Mouse (Mus musculus) hindbrain, embryonic 11.5 days (tissue): Measurements from ENCODE around the gene Ncapd2. TPM values are rescaled to one million over a fixed set of nuclear protein-coding genes. Genes with fewer than 3 reads are reported as not detected.

Source experiments
- ATAC-seq: fragments of 200-750 bp; cut with Nextera tagmentation; 2 replicates; pipeline ENCODE4 v1.8.0; 2017; ENCODE audit warnings: mild to moderate bottlenecking, moderate TSS enrichment, moderate library complexity; ENCODE audit not compliant: low FRiP score
- DNase-seq: peaks from one replicate; pipeline ENCODE4 v3.0.0-alpha.2; 2015; ENCODE audit warnings: low spot score
- H3K27ac ChIP-seq: fragments of 300-500 bp; sonication (generic); 2 replicates; pipeline ENCODE4 v1.5.1; 2014; ENCODE audit warnings: mild to moderate bottlenecking, low read depth, low read length
- H3K27me3 ChIP-seq: fragments of 300-500 bp; sonication (generic); 2 replicates; pipeline ENCODE4 v1.6.1; 2014; ENCODE audit warnings: mild to moderate bottlenecking, low read length, moderate library complexity, mixed read lengths; ENCODE audit not compliant: control insufficient read depth, insufficient read depth
- H3K36me3 ChIP-seq: fragments of 300-500 bp; sonication (generic); 2 replicates; pipeline ENCODE4 v1.6.1; 2014; ENCODE audit warnings: mild to moderate bottlenecking, low read length, moderate library complexity, mixed read lengths; ENCODE audit not compliant: control insufficient read depth, insufficient read depth
- H3K4me1 ChIP-seq: fragments of 300-500 bp; sonication (generic); replicated peaks from 2 replicates; pipeline ENCODE4 v1.6.1; 2014; ENCODE audit warnings: low read length, mixed read lengths; ENCODE audit not compliant: control insufficient read depth, insufficient read depth
- H3K4me2 ChIP-seq: fragments of 300-500 bp; sonication (generic); replicated peaks from 2 replicates; pipeline ENCODE4 v1.6.1; 2014; ENCODE audit warnings: mild to moderate bottlenecking, low read depth, low read length
- H3K4me3 ChIP-seq: fragments of 300-500 bp; sonication (generic); 2 replicates; pipeline ENCODE4 v1.5.1; 2014; ENCODE audit warnings: low read depth, low read length
- H3K9ac ChIP-seq: fragments of 300-500 bp; sonication (generic); 2 replicates; pipeline ENCODE4 v1.6.1; 2014; ENCODE audit warnings: low read depth, low read length
- H3K9me3 ChIP-seq: fragments of 300-500 bp; sonication (generic); 2 replicates; pipeline ENCODE4 v1.6.1; 2016; ENCODE audit warnings: low read length; ENCODE audit not compliant: control insufficient read depth
- WGBS: fragments of 180-500 bp; shearing (Covaris S2); extraction: QIAGEN DNeasy Blood & Tissue Kit; methylation state at CpG from one replicate; pipeline ENCODE4 v1.1.7; 2014; 5-methylcytosine and 5-hydroxymethylcytosine counted together
- polyA plus RNA-seq: library from polyadenylated mRNA; unstranded; fragments of >200 nt; fragmentation: Nextera tagmentation; extraction: Ambion mirVana; gene quantifications from 2 replicates; pipeline ENCODE4 v1.2.1, GENCODE M21; 2014

The Ncapd2 gene
- polyA plus RNA-seq, 1 experiment from 2014 or later: 110 TPM

DNA sequence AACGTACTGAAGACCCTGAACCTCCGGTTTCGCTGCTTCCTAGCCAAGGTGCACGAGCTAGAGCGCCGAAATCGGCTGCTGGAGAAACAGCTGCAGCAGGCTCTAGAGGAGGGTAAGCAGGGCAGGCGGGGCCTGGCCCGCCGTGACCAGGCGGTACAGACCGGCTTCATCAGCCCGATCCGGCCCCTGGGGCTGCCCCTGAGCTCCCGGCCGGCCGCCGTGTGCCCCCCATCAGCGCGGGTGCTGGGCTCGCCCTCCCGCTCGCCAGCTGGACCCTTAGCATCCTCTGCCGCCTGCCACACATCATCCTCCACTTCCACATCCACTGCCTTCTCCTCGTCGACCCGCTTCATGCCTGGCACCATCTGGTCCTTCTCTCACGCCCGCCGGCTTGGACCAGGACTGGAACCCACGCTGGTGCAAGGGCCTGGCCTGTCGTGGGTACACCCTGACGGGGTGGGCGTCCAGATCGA lies 46.0 kb downstream of the Ncapd2 start:
- 1% methylated on average over 33 of the region's 35 CpGs for WGBS
- ATAC-seq (peak; percentile 81), DNase-seq (no peak)
- H3K4me2 ChIP-seq: peak overlapping the region; percentile 91
- no peaks in the 10 kb centered on the region for H3K27me3 ChIP-seq
- peak overlapping the region; percentile 62 for H3K4me3 ChIP-seq
- H3K9ac ChIP-seq: peak overlapping the region; percentile 84
- peaks cover 10% of the 10 kb centered on the region; the same call in 1 of the 2 replicates for H3K4me1 ChIP-seq
- H3K27ac ChIP-seq: peak overlapping the region; percentile 87
- H3K36me3 ChIP-seq: no peaks in the 10 kb centered on the region
- H3K9me3 ChIP-seq: no peaks in the 10 kb centered on the region

DNA sequence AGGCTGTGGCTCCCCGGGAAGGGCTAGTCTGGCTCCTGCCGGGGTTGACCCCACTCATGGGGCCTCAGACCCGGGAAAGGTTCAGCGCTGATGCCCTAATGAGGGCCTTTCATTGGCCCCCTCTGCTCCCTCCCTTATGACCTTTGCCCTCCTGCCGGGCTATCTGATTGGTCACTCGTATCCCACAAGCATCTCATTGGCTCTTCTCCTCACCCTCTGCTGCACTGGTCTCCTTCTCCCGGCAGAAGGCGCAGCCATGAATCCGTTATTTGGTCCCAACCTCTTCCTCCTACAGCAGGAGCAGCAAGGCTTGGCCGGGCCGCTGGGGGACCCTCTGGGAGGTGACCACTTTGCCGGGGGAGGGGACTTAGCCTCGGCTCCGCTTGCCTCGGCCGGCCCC lies 46.5 kb downstream of the Ncapd2 start, which contains the start of gene Iffo1:
Iffo1 (plus strand) TSS at position 241 of the 400 bp plus-strand sequence.
- H3K4me1 ChIP-seq: peaks cover 10% of the 10 kb centered on the region; the same call in 1 of the 2 replicates

DNA sequence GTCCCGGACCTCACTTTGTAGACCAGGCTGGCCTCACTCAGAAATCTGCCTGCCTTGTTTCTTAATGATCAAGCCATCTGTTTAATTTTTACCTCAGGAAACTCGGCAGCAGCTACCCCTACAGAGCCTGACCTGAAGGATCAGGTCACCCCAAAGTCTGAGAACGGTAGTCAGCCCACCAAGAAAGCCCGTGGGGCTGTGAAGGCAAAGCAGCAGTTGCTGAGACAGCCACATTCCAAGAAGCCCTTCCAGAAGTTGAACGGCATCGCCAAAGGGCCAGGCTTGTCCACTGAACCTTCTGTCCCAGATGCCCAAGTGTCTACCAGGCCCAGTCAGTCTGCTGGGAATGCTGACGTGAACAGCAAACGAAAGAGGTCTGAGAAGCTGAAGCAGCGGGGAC lies 47.6 kb downstream of the Ncapd2 start:
- Histone ChIP-seq H3K4me1 (peaks cover 10% of the 10 kb centered on the region; the same call in 1 of the 2 replicates), H3K27ac (no peak overlapping the region), H3K9me3 (no peaks in the 10 kb centered on the region), H3K4me3 (no peak overlapping the region), H3K4me2 (no peak overlapping the region), H3K9ac (no peak overlapping the region), H3K27me3 (no peaks in the 10 kb centered on the region), H3K36me3 (peaks cover 3% of the 10 kb centered on the region; the same call in 1 of the 2 replicates)
- 84% methylated on average over 9 of the region's 9 CpGs for WGBS
- DNase-seq (no peak), ATAC-seq (no peak)

More for the DNA sequence above, 46.5 kb downstream of the Ncapd2 start, which contains the start of gene Iffo1:
- Histone ChIP-seq H3K36me3 (no peaks in the 10 kb centered on the region), H3K4me2 (peak within 1 kb of the TSS; percentile 91), H3K9ac (peak within 1 kb of the TSS; percentile 84), H3K4me3 (peak within 1 kb of the TSS; percentile 62), H3K27me3 (no peaks in the 10 kb centered on the region), H3K27ac (peak within 1 kb of the TSS; percentile 87), H3K9me3 (no peaks in the 10 kb centered on the region)
- 0% methylated on average over 16 of the region's 16 CpGs for WGBS
- peak; percentile 97 for ATAC-seq
- DNase-seq: peak; percentile 93

DNA sequence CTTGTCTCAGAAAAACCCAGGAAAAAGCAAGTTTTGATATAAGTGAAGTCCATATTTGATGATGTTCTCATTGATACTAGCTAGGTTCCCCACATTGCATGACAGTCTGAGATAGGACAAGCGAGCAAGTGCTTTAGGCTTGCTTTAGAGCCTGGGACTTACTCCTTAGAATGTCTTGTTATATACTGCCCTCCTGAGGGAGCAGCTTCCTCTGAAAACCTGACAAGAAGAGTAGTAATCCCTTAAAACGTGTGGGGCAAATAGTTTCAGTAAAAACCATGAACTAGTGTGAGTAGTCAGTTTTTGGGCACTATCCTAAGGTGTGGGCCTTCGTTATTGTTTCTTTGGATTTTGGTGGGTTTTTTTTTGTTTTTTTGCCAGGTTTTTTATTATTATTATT lies 48.4 kb downstream of the Ncapd2 start:
- WGBS: 74% methylated on average over 3 of the region's 3 CpGs
- no peak for ATAC-seq
- H3K36me3 ChIP-seq: peaks cover 3% of the 10 kb centered on the region; the same call in 1 of the 2 replicates

DNA sequence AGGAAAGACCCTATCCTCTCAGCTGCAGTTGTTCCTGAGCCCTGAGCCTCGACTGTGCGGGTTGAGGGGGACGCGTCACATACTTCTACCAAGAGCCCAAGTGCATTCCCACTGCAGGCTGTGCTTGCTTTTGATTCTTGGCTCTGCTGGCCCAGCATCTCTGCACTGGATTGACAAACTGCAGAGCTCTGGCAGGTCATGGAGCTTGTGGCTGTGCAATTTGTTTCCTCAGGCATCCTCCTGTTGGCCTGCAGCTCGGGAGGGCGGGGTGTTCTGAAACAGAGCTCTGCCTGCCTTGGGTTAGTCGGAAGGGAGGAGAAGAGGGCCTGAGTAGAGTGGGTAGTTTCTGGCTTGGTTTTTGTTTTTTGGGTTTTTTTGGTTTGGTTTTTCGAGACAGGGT lies 49.1 kb downstream of the Ncapd2 start:
- no peak overlapping the region for H3K4me3 ChIP-seq
- no peak overlapping the region for H3K9ac ChIP-seq
- H3K4me1 ChIP-seq: peaks cover 10% of the 10 kb centered on the region; the same call in 1 of the 2 replicates
- no peak for ATAC-seq
- WGBS: 94% methylated on average over 8 of the region's 8 CpGs
- no peak overlapping the region for H3K4me2 ChIP-seq
- no peak for DNase-seq
- H3K9me3 ChIP-seq: no peaks in the 10 kb centered on the region
- peaks cover 5% of the 10 kb centered on the region for H3K36me3 ChIP-seq
- no peak overlapping the region for H3K27ac ChIP-seq
- no peaks in the 10 kb centered on the region for H3K27me3 ChIP-seq

More for the DNA sequence above, 48.4 kb downstream of the Ncapd2 start:
- H3K4me1 ChIP-seq: peaks cover 10% of the 10 kb centered on the region; the same call in 1 of the 2 replicates
- no peak overlapping the region for H3K27ac ChIP-seq
- H3K4me3 ChIP-seq: no peak overlapping the region
- H3K9ac ChIP-seq: no peak overlapping the region
- no peak for DNase-seq
- H3K27me3 ChIP-seq: no peaks in the 10 kb centered on the region
- H3K4me2 ChIP-seq: no peak overlapping the region
- no peaks in the 10 kb centered on the region for H3K9me3 ChIP-seq

DNA sequence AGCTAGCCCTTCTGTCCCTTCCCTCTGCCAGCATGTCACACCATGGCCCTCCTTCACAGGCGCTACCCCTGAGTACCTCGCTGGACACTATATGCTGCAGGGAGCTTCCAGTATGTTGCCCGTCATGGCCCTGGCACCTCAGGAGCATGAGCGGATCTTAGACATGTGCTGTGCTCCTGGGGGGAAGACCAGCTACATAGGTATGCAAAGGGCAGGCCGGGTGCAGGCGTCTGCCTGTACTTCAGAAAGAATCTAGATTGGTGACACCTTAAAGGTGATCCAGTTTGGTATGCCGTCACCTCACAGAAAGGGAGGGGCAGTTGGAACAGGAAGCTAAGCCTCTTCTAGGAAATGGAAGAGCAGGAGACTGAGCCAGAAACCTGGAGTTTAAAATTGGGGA lies 51.8 kb downstream of the Ncapd2 start:
- Histone ChIP-seq H3K27ac (no peak overlapping the region), H3K9ac (no peak overlapping the region), H3K9me3 (no peaks in the 10 kb centered on the region), H3K36me3 (peaks cover 18% of the 10 kb centered on the region), H3K4me1 (no peaks in the 10 kb centered on the region), H3K4me2 (no peak overlapping the region), H3K4me3 (no peak overlapping the region), H3K27me3 (no peaks in the 10 kb centered on the region)
- ATAC-seq: no peak
- whole genome bisulfite sequencing: 94% methylated on average over 7 of the region's 7 CpGs
- no peak for DNase-seq

DNA sequence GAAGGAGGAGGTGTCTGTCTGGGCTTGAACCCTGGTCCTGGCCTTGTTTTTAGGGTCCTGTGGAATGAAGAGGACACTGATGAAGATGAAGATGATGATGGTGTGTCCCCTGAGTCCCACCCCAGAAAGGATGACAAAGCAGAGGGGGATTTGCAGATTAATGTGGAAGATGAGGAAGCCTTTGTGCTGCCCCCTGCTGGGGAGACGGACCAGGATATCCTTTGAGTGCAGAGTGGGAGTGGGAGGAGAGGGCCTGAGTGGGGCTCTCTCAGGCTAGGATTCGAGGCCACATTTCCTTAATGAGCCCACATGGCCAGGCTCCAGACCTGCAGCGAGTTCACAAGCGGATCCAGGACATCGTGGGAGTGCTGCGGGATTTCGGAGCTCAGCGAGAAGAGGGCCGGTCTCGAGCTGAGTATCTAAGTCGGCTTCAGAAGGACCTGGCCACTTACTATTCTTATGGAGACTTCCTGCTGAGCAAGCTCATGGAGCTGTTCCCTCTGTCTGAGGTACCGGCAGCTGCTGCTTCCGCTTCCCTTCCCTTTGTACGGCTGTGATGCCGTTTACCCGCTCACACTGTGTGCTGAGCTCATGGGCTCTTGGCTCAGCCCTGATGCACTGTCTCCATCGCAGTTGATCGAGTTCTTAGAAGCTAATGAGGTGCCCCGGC lies 54.4 kb downstream of the Ncapd2 start:
- ATAC-seq: 0 out of 2 replicates have a peak, but pooled peaks have one; percentile 10
- 87% methylated on average over 19 of the region's 19 CpGs for WGBS
- Histone ChIP-seq H3K9ac (no peak overlapping the region), H3K4me3 (no peak overlapping the region), H3K9me3 (no peaks in the 10 kb centered on the region), H3K36me3 (peaks cover 23% of the 10 kb centered on the region), H3K27ac (no peak overlapping the region), H3K4me1 (0 out of 2 replicates have a peak, but pooled peaks cover 2% of the 10 kb centered on the region), H3K27me3 (no peaks in the 10 kb centered on the region), H3K4me2 (no peak overlapping the region)
- DNase-seq: peak; percentile 59

DNA sequence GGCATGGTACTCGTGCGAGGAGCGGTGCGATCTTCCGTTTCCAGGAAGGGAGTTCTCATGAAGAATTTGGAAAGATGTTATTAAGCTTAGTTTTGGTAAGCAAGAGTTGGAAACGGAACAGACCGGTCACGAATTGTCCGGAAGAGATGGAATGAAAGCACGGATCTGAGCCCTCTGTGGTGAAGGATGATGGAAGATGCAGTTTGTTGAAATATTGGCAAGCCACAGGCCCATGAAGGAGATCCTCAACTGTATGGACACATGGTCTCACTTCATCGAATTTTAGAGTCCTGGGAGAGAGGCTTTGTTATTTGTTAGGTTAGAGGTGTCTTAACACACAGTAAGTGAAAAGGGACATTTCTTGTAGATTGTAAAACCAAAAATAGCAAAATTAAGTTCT lies 59.0 kb downstream of the Ncapd2 start:
- WGBS: 8% methylated on average over 11 of the region's 11 CpGs
- H3K4me1 ChIP-seq: 0 out of 2 replicates have a peak, but pooled peaks cover 2% of the 10 kb centered on the region
- peaks cover 28% of the 10 kb centered on the region for H3K36me3 ChIP-seq
- ATAC-seq: no peak
- H3K4me3 ChIP-seq: peak overlapping the region; percentile 88
- no peaks in the 10 kb centered on the region for H3K9me3 ChIP-seq
- DNase-seq: no peak
- no peak overlapping the region for H3K27ac ChIP-seq
- peak overlapping the region; percentile 81 for H3K4me2 ChIP-seq
- H3K9ac ChIP-seq: peak overlapping the region; percentile 83
- no peaks in the 10 kb centered on the region for H3K27me3 ChIP-seq
